Mouse (Mus musculus) liver, embryonic 18 days (tissue): ENCODE measurements around the gene Olfr235. TPM values are rescaled to one million over a fixed set of nuclear protein-coding genes. Genes with fewer than 3 reads are reported as not detected.

Source experiments
- polyA plus RNA-seq: library from polyadenylated mRNA; depleted of rRNA; stranded (reverse); fragments of >200 nt; gene quantifications from 2 replicates; pipeline ENCODE4 v1.2.3, GENCODE M21; 2012; rRNA removed

Olfr235 gene
- not detected in 2 replicates for polyA plus RNA-seq

GRCm38 (mm10) chr19:12260732-12261131, at the start of gene Olfr235:
Olfr235 (plus strand) TSS chr19:12261032.

GRCm38 (mm10) chr19:12232496-12232895, 28.3 kb upstream of the Olfr235 start, which contains the start of gene Olfr1432:
Olfr1432 (minus strand) TSS chr19:12232596.

GRCm38 (mm10) chr19:12241559-12241958, 19.3 kb upstream of the Olfr235 start, which contains the start of gene Olfr262:
Olfr262 (minus strand) TSS chr19:12241659.

GRCm38 (mm10) chr19:12279554-12279953, 18.7 kb downstream of the Olfr235 start, which contains the start of gene Olfr1434:
Olfr1434 (plus strand) TSS chr19:12279854.

GRCm38 (mm10) chr19:12299030-12299429, 38.2 kb downstream of the Olfr235 start, which contains the start of gene Olfr1436:
Olfr1436 (minus strand) TSS chr19:12299130.

Other genes starting within 250 kb of the Olfr235 start
- gene Olfr1423, start 219.7 kb upstream of the Olfr235 start, polyA plus RNA-seq, result not detected in 2 replicates
- not detected in 2 replicates for gene Olfr1424, start 198.3 kb upstream of the Olfr235 start, polyA plus RNA-seq
- not detected in 2 replicates for gene Olfr1425, start 183.3 kb upstream of the Olfr235 start, polyA plus RNA-seq
- not detected in 2 replicates for gene Olfr1426, start 169.0 kb upstream of the Olfr235 start, polyA plus RNA-seq
- not detected in 2 replicates for gene Olfr1427, start 157.7 kb upstream of the Olfr235 start, polyA plus RNA-seq
- not detected in 2 replicates for gene Olfr1428, start 145.1 kb upstream of the Olfr235 start, polyA plus RNA-seq
- not detected in 2 replicates for gene Olfr76, start 137.8 kb upstream of the Olfr235 start, polyA plus RNA-seq
- gene Olfr1555-ps1, start 90.9 kb upstream of the Olfr235 start, polyA plus RNA-seq, result not detected in 2 replicates
- not detected in 2 replicates for gene Olfr1431, start 60.4 kb upstream of the Olfr235 start, polyA plus RNA-seq
- gene Olfr1432, start 28.4 kb upstream of the Olfr235 start, polyA plus RNA-seq, result not detected in 2 replicates
- gene Olfr262, start 19.4 kb upstream of the Olfr235 start, polyA plus RNA-seq, result not detected in 2 replicates
- gene Olfr1434, start 18.8 kb downstream of the Olfr235 start, polyA plus RNA-seq, result not detected in 2 replicates
- gene Olfr1436, start 38.1 kb downstream of the Olfr235 start, polyA plus RNA-seq, result not detected in 2 replicates
- gene Olfr1437, start 64.1 kb downstream of the Olfr235 start, polyA plus RNA-seq, result not detected in 2 replicates
- gene Olfr1438-ps1, start 74.9 kb downstream of the Olfr235 start, polyA plus RNA-seq, result not detected in 2 replicates
- not detected in 2 replicates for gene Olfr1440, start 126.2 kb downstream of the Olfr235 start, polyA plus RNA-seq
- gene Olfr1441, start 156.4 kb downstream of the Olfr235 start, polyA plus RNA-seq, result not detected in 2 replicates
- gene Pfpl, start 166.9 kb downstream of the Olfr235 start, polyA plus RNA-seq, result not detected in 2 replicates
- gene Mpeg1, start 199.7 kb downstream of the Olfr235 start, polyA plus RNA-seq, result 14.8 and 15.0 TPM in 2 replicates
- 2.3 and 2.4 TPM in 2 replicates for gene Dtx4, start 240.4 kb downstream of the Olfr235 start, polyA plus RNA-seq